Mouse (Mus musculus): ENCODE measurements around the gene Ephb2. TPM values are rescaled to one million over a fixed set of nuclear protein-coding genes. Genes with fewer than 3 reads are reported as not detected.

Ephb2 gene
- polyA plus RNA-seq, 1 experiment: 2.7 TPM

- DNase-seq (ENCODE audit: low read depth in 1 of 2, low spot score in 2 of 2): no peak
- TF ChIP-seq POLR2A (IDR thresholded peaks at IDR 0.05; ENCODE audit: low read depth, low read length) (no peak), CTCF (IDR thresholded peaks at IDR 0.05; ENCODE audit: extremely low read depth, insufficient read depth, insufficient read length, insufficient replicate concordance) (no peak)
- Histone ChIP-seq H3K4me1 (ENCODE audit: control insufficient read depth, insufficient read depth, insufficient read length) (no peaks in the 10 kb centered on the region), H3K4me3 (ENCODE audit: extremely low read depth, insufficient read depth, insufficient read length) (no peak overlapping the region), H3K36me3 (ENCODE audit: control insufficient read depth, insufficient read depth, low read length) (no peaks in the 10 kb centered on the region), H3K27me3 (ENCODE audit: control insufficient read depth, insufficient read depth, low read length) (no peaks in the 10 kb centered on the region), H3K27ac (ENCODE audit: insufficient read depth, low read length) (no peak overlapping the region)
- WGBS: 90% methylated on average over 12 of the region's 12 CpGs
Measured at GRCm38 (mm10) chr4:136690034-136690433, 145.8 kb downstream of the Ephb2 start.

DNA sequence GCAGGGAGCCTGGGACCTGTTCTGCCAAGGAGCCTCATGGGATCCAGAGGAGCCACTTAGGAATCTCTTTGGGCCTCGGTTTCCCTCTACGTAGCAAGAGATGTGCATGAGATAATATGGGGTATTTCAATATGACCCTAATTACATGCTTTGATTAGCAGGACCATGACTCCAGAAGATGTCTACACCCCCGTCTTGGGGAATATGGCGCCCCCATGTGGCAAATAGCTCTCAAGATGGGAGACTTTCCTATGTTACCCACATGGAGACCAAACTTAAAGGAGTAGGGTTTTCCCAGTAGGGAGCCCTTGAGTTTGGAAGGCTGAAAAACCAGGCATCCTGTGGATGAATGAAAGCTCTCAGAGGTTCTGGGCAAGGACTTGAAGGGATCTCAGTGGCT is 147.7 kb downstream of the Ephb2 start:
- Histone ChIP-seq H3K4me1 (ENCODE audit: control insufficient read depth, insufficient read depth, insufficient read length) (no peaks in the 10 kb centered on the region), H3K36me3 (ENCODE audit: control insufficient read depth, insufficient read depth, low read length) (no peaks in the 10 kb centered on the region), H3K27me3 (ENCODE audit: control insufficient read depth, insufficient read depth, low read length) (no peaks in the 10 kb centered on the region), H3K27ac (ENCODE audit: insufficient read depth, low read length) (no peak overlapping the region), H3K4me3 (ENCODE audit: extremely low read depth, insufficient read depth, insufficient read length) (no peak overlapping the region)
- WGBS: 67% methylated on average over 4 of the region's 4 CpGs
- DNase-seq (ENCODE audit: low read depth in 1 of 2, low spot score in 2 of 2): no peak
- no peak for TF ChIP-seq CTCF (IDR thresholded peaks at IDR 0.05; ENCODE audit: extremely low read depth, insufficient read depth, insufficient read length, insufficient replicate concordance)
- TF ChIP-seq POLR2A (IDR thresholded peaks at IDR 0.05; ENCODE audit: low read depth, low read length): no peak

DNA sequence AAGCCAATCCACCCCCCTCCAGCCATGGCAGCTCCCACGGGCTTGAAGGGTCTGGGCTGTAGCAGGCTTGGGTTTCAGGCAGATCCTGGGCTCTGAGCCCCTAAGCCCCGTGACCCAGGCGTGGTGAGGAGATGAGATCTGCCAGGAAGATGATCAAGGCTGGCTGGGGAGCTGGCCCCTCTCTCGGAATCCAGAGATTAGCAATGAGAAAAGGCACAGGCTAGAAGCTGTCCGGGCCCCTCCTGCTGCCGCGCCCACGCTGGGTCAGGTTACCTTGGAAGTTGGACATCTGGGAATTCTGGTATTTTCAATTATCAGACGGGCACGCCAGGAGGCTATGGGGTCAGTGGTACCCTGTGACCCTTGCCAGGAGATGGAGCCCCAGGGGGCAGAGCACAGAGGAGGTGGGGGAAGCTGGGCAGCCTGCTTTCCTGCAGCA is 150.3 kb downstream of the Ephb2 start:
- no peaks in the 10 kb centered on the region for H3K36me3 ChIP-seq (ENCODE audit: control insufficient read depth, insufficient read depth, low read length)
- no peak overlapping the region for H3K27ac ChIP-seq (ENCODE audit: insufficient read depth, low read length)
- H3K4me1 ChIP-seq (ENCODE audit: control insufficient read depth, insufficient read depth, insufficient read length): no peaks in the 10 kb centered on the region
- no peaks in the 10 kb centered on the region for H3K27me3 ChIP-seq (ENCODE audit: control insufficient read depth, insufficient read depth, low read length)
- TF ChIP-seq CTCF (IDR thresholded peaks at IDR 0.05; ENCODE audit: extremely low read depth, insufficient read depth, insufficient read length, insufficient replicate concordance): no peak
- no peak for TF ChIP-seq POLR2A (IDR thresholded peaks at IDR 0.05; ENCODE audit: low read depth, low read length)
- 88% methylated on average over 10 of the region's 10 CpGs for WGBS
- no peak overlapping the region for H3K4me3 ChIP-seq (ENCODE audit: extremely low read depth, insufficient read depth, insufficient read length)
- DNase-seq (ENCODE audit: low read depth in 1 of 2, low spot score in 2 of 2): no peak

- no peaks in the 10 kb centered on the region for H3K36me3 ChIP-seq (ENCODE audit: control insufficient read depth, insufficient read depth, low read length)
- TF ChIP-seq CTCF (IDR thresholded peaks at IDR 0.05; ENCODE audit: extremely low read depth, insufficient read depth, insufficient read length, insufficient replicate concordance) (no peak), POLR2A (IDR thresholded peaks at IDR 0.05; ENCODE audit: low read depth, low read length) (no peak)
- H3K27me3 ChIP-seq (ENCODE audit: control insufficient read depth, insufficient read depth, low read length): no peaks in the 10 kb centered on the region
- H3K27ac ChIP-seq (ENCODE audit: insufficient read depth, low read length): no peak overlapping the region
- no peak overlapping the region for H3K4me3 ChIP-seq (ENCODE audit: extremely low read depth, insufficient read depth, insufficient read length)
- no peaks in the 10 kb centered on the region for H3K4me1 ChIP-seq (ENCODE audit: control insufficient read depth, insufficient read depth, insufficient read length)
- 87% methylated on average over 6 of the region's 6 CpGs for WGBS
- DNase-seq (ENCODE audit: low read depth in 1 of 2, low spot score in 2 of 2): no peak
Measured at GRCm38 (mm10) chr4:136684485-136684884, 151.3 kb downstream of the Ephb2 start.

DNA sequence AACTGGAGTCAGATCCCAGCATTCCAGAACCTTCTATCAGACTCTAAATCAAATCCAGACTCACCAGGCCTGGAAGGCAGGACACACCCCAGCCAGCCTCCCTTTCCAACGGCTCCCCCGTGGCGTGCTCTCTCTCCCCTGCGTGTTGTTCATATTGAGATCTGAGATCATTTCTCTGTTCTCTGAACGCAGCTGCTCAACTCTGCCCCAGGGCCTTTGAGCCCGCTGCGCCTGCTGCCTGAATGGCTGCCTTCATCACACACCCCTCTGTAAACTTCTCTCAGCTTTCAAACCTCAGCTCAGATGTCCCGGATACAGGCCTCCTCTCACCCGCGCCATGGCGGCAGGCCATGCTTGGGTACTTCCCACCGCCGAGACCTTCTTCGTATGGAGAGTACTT is 155.1 kb downstream of the Ephb2 start:
- no peak for DNase-seq (ENCODE audit: low read depth in 1 of 2, low spot score in 2 of 2)
- Histone ChIP-seq H3K4me1 (ENCODE audit: control insufficient read depth, insufficient read depth, insufficient read length) (no peaks in the 10 kb centered on the region), H3K4me3 (ENCODE audit: extremely low read depth, insufficient read depth, insufficient read length) (no peak overlapping the region), H3K36me3 (ENCODE audit: control insufficient read depth, insufficient read depth, low read length) (no peaks in the 10 kb centered on the region), H3K27ac (ENCODE audit: insufficient read depth, low read length) (no peak overlapping the region), H3K27me3 (ENCODE audit: control insufficient read depth, insufficient read depth, low read length) (no peaks in the 10 kb centered on the region)
- TF ChIP-seq POLR2A (IDR thresholded peaks at IDR 0.05; ENCODE audit: low read depth, low read length): no peak
- TF ChIP-seq CTCF (IDR thresholded peaks at IDR 0.05; ENCODE audit: extremely low read depth, insufficient read depth, insufficient read length, insufficient replicate concordance): no peak
- WGBS: 88% methylated on average over 14 of the region's 14 CpGs

DNA sequence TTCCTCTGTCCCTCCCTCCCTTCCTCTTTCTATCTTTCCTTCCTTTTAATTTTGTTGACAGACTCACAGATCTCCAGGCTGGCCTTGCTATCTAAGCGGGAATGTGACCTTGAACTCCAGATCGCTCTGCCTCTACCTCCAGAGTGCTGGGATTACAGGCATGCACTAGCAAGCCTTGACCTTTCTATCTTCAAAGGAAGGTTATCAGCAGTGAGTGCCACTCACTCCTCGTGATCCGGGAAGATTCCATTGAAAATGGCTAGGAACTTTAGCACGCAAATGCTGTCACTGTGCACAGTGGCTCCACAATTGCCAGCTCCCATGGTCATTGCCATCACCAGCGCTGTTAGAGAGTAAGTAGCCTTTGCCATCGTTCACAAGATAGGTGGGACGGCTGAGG is 156.6 kb downstream of the Ephb2 start:
- DNase-seq (ENCODE audit: low read depth in 1 of 2, low spot score in 2 of 2): no peak
- 92% methylated on average over 8 of the region's 8 CpGs for WGBS
- H3K4me1 ChIP-seq (ENCODE audit: control insufficient read depth, insufficient read depth, insufficient read length): no peaks in the 10 kb centered on the region
- H3K36me3 ChIP-seq (ENCODE audit: control insufficient read depth, insufficient read depth, low read length): no peaks in the 10 kb centered on the region
- no peak overlapping the region for H3K27ac ChIP-seq (ENCODE audit: insufficient read depth, low read length)
- H3K4me3 ChIP-seq (ENCODE audit: extremely low read depth, insufficient read depth, insufficient read length): no peak overlapping the region
- no peaks in the 10 kb centered on the region for H3K27me3 ChIP-seq (ENCODE audit: control insufficient read depth, insufficient read depth, low read length)
- TF ChIP-seq POLR2A (IDR thresholded peaks at IDR 0.05; ENCODE audit: low read depth, low read length) (no peak), CTCF (IDR thresholded peaks at IDR 0.05; ENCODE audit: extremely low read depth, insufficient read depth, insufficient read length, insufficient replicate concordance) (no peak)

DNA sequence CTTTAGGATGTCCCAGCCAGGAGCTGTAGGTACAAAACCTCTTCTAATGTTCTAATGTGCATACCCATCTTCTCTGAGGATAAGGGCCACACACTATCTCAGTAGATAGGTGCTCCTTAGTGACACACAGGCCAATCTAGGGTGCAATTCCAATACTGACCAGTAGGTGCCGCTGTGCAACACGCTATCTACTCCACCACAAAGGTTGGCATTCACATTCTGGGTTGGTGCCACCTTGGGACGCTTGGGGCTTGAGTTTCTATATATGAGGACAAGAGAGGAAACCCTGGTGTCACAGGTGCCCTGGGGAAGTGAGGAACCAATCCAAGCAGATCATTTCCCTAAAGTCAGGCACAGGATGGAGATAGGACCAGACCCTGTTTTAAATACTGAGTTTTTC is 157.3 kb downstream of the Ephb2 start:
- Histone ChIP-seq H3K27ac (ENCODE audit: insufficient read depth, low read length) (no peak overlapping the region), H3K4me1 (ENCODE audit: control insufficient read depth, insufficient read depth, insufficient read length) (no peaks in the 10 kb centered on the region), H3K4me3 (ENCODE audit: extremely low read depth, insufficient read depth, insufficient read length) (no peak overlapping the region), H3K36me3 (ENCODE audit: control insufficient read depth, insufficient read depth, low read length) (no peaks in the 10 kb centered on the region), H3K27me3 (ENCODE audit: control insufficient read depth, insufficient read depth, low read length) (no peaks in the 10 kb centered on the region)
- peak; percentile 29 to 56 for DNase-seq (ENCODE audit: low read depth in 1 of 2, low spot score in 2 of 2)
- TF ChIP-seq POLR2A (IDR thresholded peaks at IDR 0.05; ENCODE audit: low read depth, low read length) (no peak), CTCF (IDR thresholded peaks at IDR 0.05; ENCODE audit: extremely low read depth, insufficient read depth, insufficient read length, insufficient replicate concordance) (peak; percentile 82; the same call in 1 of the 2 replicates)
- WGBS: 3% methylated on average over 3 of the region's 3 CpGs

Measured in spleen, adult 2 months (tissue).